In the genomic region with DNA sequence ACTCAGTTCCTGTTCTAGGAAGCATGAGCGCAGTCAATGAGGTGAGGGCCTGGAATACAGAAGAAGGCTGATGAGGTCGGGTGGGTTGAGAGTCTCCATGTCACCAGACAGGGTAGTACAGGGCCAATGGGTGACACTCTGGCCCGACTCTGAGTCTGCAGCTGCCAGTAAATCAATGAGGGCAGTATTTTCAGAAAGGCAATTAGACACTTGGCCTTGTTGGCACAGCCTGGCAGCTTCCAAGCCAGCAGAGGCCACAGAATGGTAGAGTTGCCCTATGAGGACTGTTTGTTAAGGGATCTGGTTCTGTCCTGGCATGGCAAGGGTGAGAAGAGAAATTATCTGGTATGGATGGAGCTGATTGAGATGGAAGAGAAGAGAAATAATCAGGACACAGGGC, we compare ENCODE assay signal across 11 mouse cellular contexts.
"Had no signal": no experiment of that assay in that cellular context is flagged by ENCODE, and none has a peak within 500 bp of the region (broad histone marks: within the 10 kb centered on the region; RNA-seq: fewer than 3 reads in every experiment).

No protein-coding gene starts in this region.

- H3K4me3 ChIP-seq: limb, embryonic 15.5 days; myocyte; neural tube, embryonic 15.5 days had no signal

- H3K4me1 ChIP-seq: limb, embryonic 15.5 days; neural tube, embryonic 15.5 days had no signal

- H3K27ac ChIP-seq: kidney, postnatal 0 days; limb, embryonic 15.5 days; liver, embryonic 14.5 days; neural tube, embryonic 15.5 days had no signal

- H3K36me3 ChIP-seq: limb, embryonic 15.5 days; neural tube, embryonic 15.5 days had no signal

- H3K9me3 ChIP-seq: limb, embryonic 15.5 days; neural tube, embryonic 15.5 days had no signal

- H3K27me3 ChIP-seq: limb, embryonic 15.5 days; neural tube, embryonic 15.5 days had no signal

- H3K4me2 ChIP-seq: limb, embryonic 15.5 days; neural tube, embryonic 15.5 days had no signal

- DNase-seq: kidney, postnatal 36 days; layer of hippocampus, adult 9-11 months; lung, adult 18-20 months; midbrain, embryonic 14.5 days; right cerebral cortex, postnatal 4 days; thymus, postnatal 36 days had no signal

- H3K9ac ChIP-seq: limb, embryonic 15.5 days; liver, embryonic 14.5 days; neural tube, embryonic 15.5 days had no signal
